Mouse (Mus musculus): ENCODE measurements at regions not wholly inside any gene's neighbourhood (a gene's known extent, or its start where the extent isn't known, plus 50 kb on each side); places are given as distances from the start of the nearest gene placed in this dataset.

DNA sequence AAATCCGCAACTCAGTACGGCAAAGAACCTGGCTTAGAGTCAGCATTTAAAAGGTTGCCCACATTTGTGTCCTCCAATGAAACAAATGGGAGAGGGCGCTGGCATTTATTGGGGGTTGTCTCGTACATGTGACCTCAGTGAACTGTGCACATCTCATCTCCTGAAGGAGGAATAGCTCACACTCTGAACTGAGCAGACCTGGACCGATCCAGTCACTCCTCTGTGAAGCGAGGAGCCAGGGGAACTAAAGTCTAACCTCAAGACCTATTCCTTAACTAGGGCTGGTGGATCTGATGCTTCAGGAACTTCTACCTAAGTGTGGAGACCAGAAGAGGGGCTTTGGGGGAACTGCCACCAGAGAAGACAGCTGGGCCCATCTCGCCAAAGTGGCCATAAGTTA is 300.1 kb downstream of the Nr2f2 start:
- TF ChIP-seq CTCF (IDR thresholded peaks at IDR 0.05; ENCODE audit: insufficient read depth, low read length) (no peak), POLR2A (IDR thresholded peaks at IDR 0.05; ENCODE audit: borderline replicate concordance, extremely low read depth, low read depth, low read length) (no peak)

Data from lung, adult 2 months (tissue).